ENCODE assay signal across 20 mouse cellular contexts in genomic region chr6:108126631-108127030, GRCm38 (mm10). TPM values are rescaled to one million over a fixed set of nuclear protein-coding genes. Genes with fewer than 3 reads are reported as not detected.
DNase-seq lines count a peak whose midpoint lies in the region; ATAC-seq and TF ChIP-seq lines count a peak whose summit lies in the region.
"Had no signal": no experiment of that assay in that cellular context is flagged by ENCODE, and none has a peak within 500 bp of the region (broad histone marks: within the 10 kb centered on the region; RNA-seq: fewer than 3 reads in every experiment).

No protein-coding gene starts in this region.

- H3K4me2 ChIP-seq in liver, embryonic 12.5 days: no peak overlapping the region
- no peak overlapping the region for H3K4me2 ChIP-seq in hindbrain, embryonic 11.5 days (replicated peaks; ENCODE audit: low read depth, low read length)
- H3K4me2 ChIP-seq: hindbrain, embryonic 13.5 days had no signal

- no peak overlapping the region for H3K9ac ChIP-seq in liver, adult 2 months (ENCODE audit: low read depth, low read length)
- no peak overlapping the region for H3K9ac ChIP-seq in liver, embryonic 12.5 days
- H3K9ac ChIP-seq in hindbrain, embryonic 11.5 days (ENCODE audit: low read depth, low read length): no peak overlapping the region
- H3K9ac ChIP-seq: forebrain, postnatal 0 days; hindbrain, embryonic 13.5 days; liver, postnatal 0 days had no signal

- H3K4me1 ChIP-seq in liver, adult 2 months (ENCODE audit: control insufficient read depth, insufficient read depth, low read length): no peaks in the 10 kb centered on the region
- H3K4me1 ChIP-seq in liver, embryonic 12.5 days: no peaks in the 10 kb centered on the region
- H3K4me1 ChIP-seq in hindbrain, embryonic 11.5 days (replicated peaks; ENCODE audit: control insufficient read depth, insufficient read depth, low read length): no peaks in the 10 kb centered on the region
- H3K4me1 ChIP-seq: hindbrain, embryonic 13.5 days had no signal

- H3K4me3 ChIP-seq in liver, adult 2 months (ENCODE audit: insufficient read depth, low read depth, low read length): no peak overlapping the region
- H3K4me3 ChIP-seq in liver, embryonic 12.5 days: no peak overlapping the region
- H3K4me3 ChIP-seq in hindbrain, embryonic 11.5 days (ENCODE audit: low read depth, low read length): no peak overlapping the region
- H3K4me3 ChIP-seq: erythroblast, embryonic 14.5 days; gastrocnemius, adult 2 months; hindbrain, embryonic 13.5 days had no signal

- no peak for TF ChIP-seq CTCF in liver, adult 2 months (IDR thresholded peaks at IDR 0.05; ENCODE audit: low read depth, low read length)

- no peaks in the 10 kb centered on the region for H3K9me3 ChIP-seq in liver, embryonic 12.5 days (replicated peaks)
- no peaks in the 10 kb centered on the region for H3K9me3 ChIP-seq in hindbrain, embryonic 11.5 days (ENCODE audit: control insufficient read depth, low read length)
- H3K9me3 ChIP-seq: hindbrain, embryonic 13.5 days had no signal

- no peaks in the 10 kb centered on the region for H3K79me2 ChIP-seq in liver, adult 2 months (ENCODE audit: control insufficient read depth, insufficient read depth, low read length)

- TF ChIP-seq POLR2A in liver, adult 2 months (IDR thresholded peaks at IDR 0.05; ENCODE audit: extremely low read depth, insufficient read depth, low read length): no peak

- no peak overlapping the region for H3K27ac ChIP-seq in liver, adult 2 months (replicated peaks; ENCODE audit: insufficient read depth, low read depth, low read length)
- no peak overlapping the region for H3K27ac ChIP-seq in liver, embryonic 12.5 days
- H3K27ac ChIP-seq in hindbrain, embryonic 11.5 days (ENCODE audit: low read depth, low read length): no peak overlapping the region
- H3K27ac ChIP-seq: gastrocnemius, adult 2 months; hindbrain, embryonic 13.5 days had no signal

- no peaks in the 10 kb centered on the region for H3K36me3 ChIP-seq in liver, adult 2 months (ENCODE audit: control insufficient read depth, insufficient read depth, low read length)
- no peaks in the 10 kb centered on the region for H3K36me3 ChIP-seq in liver, embryonic 12.5 days
- no peaks in the 10 kb centered on the region for H3K36me3 ChIP-seq in hindbrain, embryonic 11.5 days (ENCODE audit: control insufficient read depth, insufficient read depth, low read length)
- H3K36me3 ChIP-seq: hindbrain, embryonic 13.5 days had no signal

- no peaks in the 10 kb centered on the region for H3K27me3 ChIP-seq in liver, adult 2 months (ENCODE audit: control insufficient read depth, insufficient read depth, low read length)
- H3K27me3 ChIP-seq in liver, embryonic 12.5 days (replicated peaks): no peaks in the 10 kb centered on the region
- no peaks in the 10 kb centered on the region for H3K27me3 ChIP-seq in hindbrain, embryonic 11.5 days (ENCODE audit: control insufficient read depth, insufficient read depth, low read length)
- H3K27me3 ChIP-seq: hindbrain, embryonic 13.5 days had no signal

- peak; percentile 43 for DNase-seq in adrenal gland, postnatal 14 days
- DNase-seq in adrenal gland, adult 8-10 months: no peak
- DNase-seq in gastrocnemius, adult 18-20 months (ENCODE audit: low spot score): peak; percentile 6
- DNase-seq in gastrocnemius, adult 8-10 months (ENCODE audit: low spot score in 2 of 2): no peak
- peak; percentile 62 for DNase-seq in liver, adult 2 months (ENCODE audit: extremely low read depth, low read depth, low spot score)
- DNase-seq in skeletal muscle tissue, adult 2 months (ENCODE audit: low read depth, low spot score): peak; percentile 10
- no peak for DNase-seq in hindbrain, embryonic 11.5 days (ENCODE audit: low spot score)
- DNase-seq: forebrain, postnatal 0 days; gastrocnemius, adult 2 months; kidney, postnatal 14 days; liver, postnatal 0 days; lung, postnatal 14 days; right cerebral cortex, adult 18-20 months; spleen, adult 18-20 months; thymus, adult 18-20 months had no signal

- 69% methylated on average over 3 of the region's 3 CpGs for WGBS in liver, adult 2 months
- 69% methylated on average over 3 of the region's 3 CpGs for WGBS in liver, embryonic 12.5 days (ENCODE audit: insufficient replicate concordance)
- 92% methylated on average over 3 of the region's 3 CpGs for WGBS in hindbrain, embryonic 11.5 days

- no peak for ATAC-seq in liver, embryonic 12.5 days
- ATAC-seq in hindbrain, embryonic 11.5 days (ENCODE audit: low FRiP score): no peak
- ATAC-seq: forebrain, postnatal 0 days; intestine, embryonic 16.5 days; liver, postnatal 0 days; midbrain, embryonic 16.5 days had no signal

RNA-seq across cellular contexts. Expression of gene Sumf1, which starts 58.8 kb away (rescaled TPM):
- 26.6 and 28.1 TPM in 2 replicates for total RNA-seq in adrenal gland, postnatal 14 days (2021)
- total RNA-seq in adrenal gland, adult 8-10 months (2022): 10 to 100 TPM; 50.4 to 58.0 (median 51.8) TPM
- total RNA-seq in gastrocnemius, adult 18-20 months (2021): 1 to 10 TPM; 8.4 to 10.0 TPM
- total RNA-seq in gastrocnemius, adult 8-10 months (2022): 1 to 10 TPM; 6.7 to 9.9 (median 7.6) TPM
- total RNA-seq in liver, adult 2 months (2014; rRNA removed): 23.3 and 23.6 TPM in 2 replicates
- 20.5 and 23.8 TPM in 2 replicates for polyA plus RNA-seq in liver, adult 2 months (2012; rRNA removed)
- 11.9 and 12.7 TPM in 2 replicates for polyA plus RNA-seq in liver, embryonic 12.5 days (2016; fragmentation: Nextera tagmentation; extraction: Ambion mirVana)
- polyA plus RNA-seq in hindbrain, embryonic 11.5 days (2014; fragmentation: Nextera tagmentation; extraction: Ambion mirVana): 13.3 and 14.6 TPM in 2 replicates

Comparison
In these comparisons a context has a peak if more than half of its experiments do, and no peak if none do; other contexts are left out.
1. DNase-seq: peak in adrenal gland, postnatal 14 days (single experiment), gastrocnemius, adult 18-20 months (single experiment), liver, adult 2 months (single experiment) and skeletal muscle tissue, adult 2 months (single experiment); none in adrenal gland, adult 8-10 months (single experiment), gastrocnemius, adult 8-10 months (0 of 2) and hindbrain, embryonic 11.5 days (single experiment).